Mouse (Mus musculus) neural tube, embryonic 11.5 days (tissue): ENCODE measurements around the gene Cep126. TPM values are rescaled to one million over a fixed set of nuclear protein-coding genes. Genes with fewer than 3 reads are reported as not detected.

Source experiments
- ATAC-seq: fragments of 200-750 bp; cut with Nextera tagmentation; 2 replicates; pipeline ENCODE4 v1.8.0; 2017; ENCODE audit warnings: moderate number of reproducible peaks, mild to moderate bottlenecking, moderate TSS enrichment, moderate library complexity; ENCODE audit not compliant: insufficient read depth, low FRiP score, low TSS enrichment
- DNase-seq: peaks from one replicate; pipeline ENCODE4 v3.0.0-alpha.2; 2015; ENCODE audit warnings: low spot score
- H3K27ac ChIP-seq: fragments of 300-500 bp; sonication (generic); 2 replicates; pipeline ENCODE4 v1.5.1; 2014; ENCODE audit warnings: low read depth, mild to moderate bottlenecking, low read length
- H3K27me3 ChIP-seq: fragments of 300-500 bp; sonication (generic); 2 replicates; pipeline ENCODE4 v1.6.1; 2014; ENCODE audit warnings: mild to moderate bottlenecking, low read length, mixed read lengths; ENCODE audit not compliant: control insufficient read depth, insufficient read depth
- H3K36me3 ChIP-seq: fragments of 300-500 bp; sonication (generic); 2 replicates; pipeline ENCODE4 v1.6.1; 2014; ENCODE audit warnings: mild to moderate bottlenecking, low read length, moderate library complexity, mixed read lengths; ENCODE audit not compliant: control insufficient read depth, insufficient read depth
- H3K4me1 ChIP-seq: fragments of 300-500 bp; sonication (generic); 2 replicates; pipeline ENCODE4 v1.6.1; 2014; ENCODE audit warnings: low read length, mixed read lengths; ENCODE audit not compliant: control insufficient read depth, insufficient read depth
- H3K4me2 ChIP-seq: fragments of 300-500 bp; sonication (generic); 2 replicates; pipeline ENCODE4 v1.6.1; 2014; ENCODE audit warnings: low read depth, mild to moderate bottlenecking, moderate library complexity
- H3K4me3 ChIP-seq: fragments of 300-500 bp; sonication (generic); 2 replicates; pipeline ENCODE4 v1.5.1; 2014; ENCODE audit warnings: low read depth, low read length
- H3K9ac ChIP-seq: fragments of 300-500 bp; sonication (generic); 2 replicates; pipeline ENCODE4 v1.6.1; 2014; ENCODE audit warnings: mild to moderate bottlenecking, low read length
- H3K9me3 ChIP-seq: fragments of 300-500 bp; sonication (generic); 2 replicates; pipeline ENCODE4 v1.6.1; 2016; ENCODE audit warnings: low read length; ENCODE audit not compliant: control insufficient read depth
- WGBS: fragments of 180-500 bp; shearing (Covaris S2); extraction: QIAGEN DNeasy Blood & Tissue Kit; methylation state at CpG from one replicate; pipeline ENCODE4 v1.1.7; 2014; 5-methylcytosine and 5-hydroxymethylcytosine counted together
- polyA plus RNA-seq: library from polyadenylated mRNA; unstranded; fragments of >200 nt; fragmentation: Nextera tagmentation; extraction: Ambion mirVana; gene quantifications from 2 replicates; pipeline ENCODE4 v1.2.1, GENCODE M21; 2014

Gene Cep126
- 4.4 and 4.6 TPM in 2 replicates for polyA plus RNA-seq

DNA sequence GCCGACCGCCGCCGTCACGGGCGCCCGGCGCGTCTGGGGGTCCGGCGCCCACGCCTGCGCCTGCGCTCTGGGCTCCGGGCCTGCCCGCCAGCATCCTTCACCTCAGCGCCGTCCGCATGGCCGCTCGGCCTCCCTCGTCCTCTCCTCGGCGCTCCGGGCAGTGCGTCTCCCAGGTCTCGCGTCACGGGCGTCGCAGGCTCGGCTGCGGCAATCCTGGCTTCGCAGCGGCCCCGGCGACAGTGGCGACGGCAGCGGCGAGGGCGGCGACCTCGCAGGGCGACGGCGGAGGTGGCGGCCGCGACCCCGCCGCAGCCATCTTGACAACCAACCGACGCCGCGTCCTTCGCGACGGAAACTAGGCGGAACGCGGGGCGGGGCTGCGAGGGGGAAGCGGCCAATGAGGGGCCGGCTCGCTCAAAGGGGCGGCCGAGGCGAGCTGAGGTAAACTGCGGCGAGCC is at the start of gene Cep126:
TSS of gene Cep126 (minus strand) at position 178 of the 458 bp plus-strand sequence.
- WGBS, result under 1% methylated on average over 71 of the region's 72 CpGs
- no peaks in the 10 kb centered on the region for H3K36me3 ChIP-seq
- peak; percentile 96 for ATAC-seq

DNA sequence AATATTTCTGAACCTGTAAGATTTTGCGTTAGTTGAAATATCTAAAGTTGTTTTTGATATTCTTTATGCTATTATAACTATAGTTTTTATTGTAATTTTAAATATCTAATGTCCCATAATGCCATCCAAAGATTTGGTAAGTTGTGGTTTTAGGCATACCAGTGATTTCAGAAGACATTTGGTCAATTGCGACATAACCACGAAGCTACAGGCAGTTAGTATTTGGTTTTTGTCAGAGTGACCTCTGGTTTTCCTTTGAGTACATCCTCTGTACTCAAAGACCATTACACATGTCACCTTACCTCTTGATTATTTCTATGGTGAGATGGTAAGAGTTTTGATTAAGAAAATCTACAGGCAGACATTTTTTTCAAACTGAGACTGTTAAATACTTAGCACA is 45.5 kb upstream of the Cep126 start:
- H3K4me3 ChIP-seq, result no peak overlapping the region
- no peak overlapping the region for H3K27ac ChIP-seq
- ATAC-seq, result no peak
- H3K4me2 ChIP-seq, result no peak overlapping the region
- no peaks in the 10 kb centered on the region for H3K9me3 ChIP-seq
- no peak overlapping the region for H3K9ac ChIP-seq
- no peak for DNase-seq
- 88% methylated on average over 3 of the region's 3 CpGs for WGBS
- no peaks in the 10 kb centered on the region for H3K36me3 ChIP-seq
- no peaks in the 10 kb centered on the region for H3K27me3 ChIP-seq
- H3K4me1 ChIP-seq, result no peaks in the 10 kb centered on the region

More for the DNA sequence above, at the start of gene Cep126:
- H3K27ac ChIP-seq, result no peak within 1 kb of the TSS
- H3K4me2 ChIP-seq, result peak within 1 kb of the TSS; percentile 41
- H3K9me3 ChIP-seq, result no peaks in the 10 kb centered on the region
- H3K4me3 ChIP-seq, result peak within 1 kb of the TSS; percentile 76
- peak within 1 kb of the TSS; percentile 69 for H3K9ac ChIP-seq
- no peaks in the 10 kb centered on the region for H3K27me3 ChIP-seq
- peak; percentile 91 for DNase-seq
- H3K4me1 ChIP-seq, result peaks cover 3% of the 10 kb centered on the region; the same call in 1 of the 2 replicates

DNA sequence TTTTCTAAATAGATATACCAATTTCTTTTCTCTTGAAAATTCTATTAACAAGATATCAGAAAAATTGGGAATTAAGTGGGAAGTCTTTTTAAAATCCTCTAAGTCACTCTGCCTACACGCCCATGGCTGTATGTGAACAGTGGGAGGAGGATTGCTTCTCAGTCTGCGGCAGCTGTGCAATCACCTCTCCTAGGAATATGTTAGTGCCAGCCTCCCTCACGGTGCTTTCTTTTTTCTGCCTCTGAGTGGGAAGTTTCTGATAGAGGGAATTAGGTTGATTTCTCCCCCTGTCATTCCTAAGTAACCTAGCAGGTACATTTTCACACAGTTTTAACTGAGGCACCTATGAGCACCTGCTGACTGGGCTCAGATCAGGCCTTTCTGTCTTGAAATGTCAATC is 43.0 kb upstream of the Cep126 start:
- no peaks in the 10 kb centered on the region for H3K36me3 ChIP-seq
- no peak overlapping the region for H3K9ac ChIP-seq
- 86% methylated on average over 3 of the region's 3 CpGs for WGBS
- no peak overlapping the region for H3K4me3 ChIP-seq
- H3K27me3 ChIP-seq, result no peaks in the 10 kb centered on the region
- no peaks in the 10 kb centered on the region for H3K9me3 ChIP-seq
- no peak for DNase-seq
- H3K27ac ChIP-seq, result no peak overlapping the region
- H3K4me1 ChIP-seq, result no peaks in the 10 kb centered on the region
- ATAC-seq, result no peak
- no peak overlapping the region for H3K4me2 ChIP-seq

DNA sequence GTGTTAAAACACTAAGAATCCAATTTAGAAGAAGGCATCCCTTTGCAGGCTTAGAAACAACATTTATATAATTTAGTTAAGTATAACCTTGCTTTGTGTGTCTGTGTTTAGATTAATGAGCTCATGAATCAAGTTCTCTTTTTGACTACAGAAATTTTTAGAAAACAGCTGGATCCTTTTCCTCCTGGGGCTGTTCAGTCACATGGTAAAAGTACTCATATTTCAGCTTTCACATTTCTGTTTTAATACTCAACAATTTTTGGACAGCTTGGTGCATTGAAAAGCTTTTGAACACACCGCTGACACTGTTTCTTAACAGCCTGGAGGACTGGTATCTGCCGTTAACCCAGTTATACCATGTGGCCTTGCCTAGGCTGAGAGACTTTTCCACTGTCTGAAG is 22.9 kb upstream of the Cep126 start:
- WGBS, result 84% methylated on average over 2 of the region's 2 CpGs
- Histone ChIP-seq H3K27me3 (no peaks in the 10 kb centered on the region), H3K9me3 (no peaks in the 10 kb centered on the region), H3K4me1 (no peaks in the 10 kb centered on the region), H3K27ac (no peak overlapping the region), H3K4me3 (no peak overlapping the region), H3K4me2 (no peak overlapping the region), H3K9ac (no peak overlapping the region), H3K36me3 (no peaks in the 10 kb centered on the region)
- ATAC-seq (no peak), DNase-seq (no peak)

DNA sequence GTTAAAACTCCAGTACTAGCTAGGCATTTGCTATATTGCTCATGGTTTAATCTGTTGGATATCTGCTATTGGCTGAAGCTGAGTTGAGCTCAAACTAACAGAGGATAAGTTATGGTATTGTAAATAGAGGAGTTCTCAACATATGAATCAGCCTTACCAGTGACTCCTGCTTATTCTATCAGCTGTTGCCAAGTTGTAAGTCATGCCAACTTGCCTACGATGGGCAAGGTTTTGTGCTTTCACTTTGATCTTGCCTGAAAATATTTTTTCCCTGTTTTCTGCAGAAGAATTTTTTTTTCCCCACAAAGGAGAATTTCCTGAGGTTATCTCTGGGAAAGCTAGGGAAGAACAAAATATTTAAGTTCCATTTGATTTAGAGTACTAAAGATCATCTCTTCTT is 5.4 kb upstream of the Cep126 start:
- WGBS, result 86% methylated on average over 1 of the region's 1 CpGs
- Histone ChIP-seq H3K9me3 (no peaks in the 10 kb centered on the region), H3K4me2 (no peak overlapping the region), H3K27me3 (no peaks in the 10 kb centered on the region), H3K4me1 (no peaks in the 10 kb centered on the region), H3K36me3 (no peaks in the 10 kb centered on the region), H3K9ac (no peak overlapping the region), H3K27ac (no peak overlapping the region), H3K4me3 (no peak overlapping the region)
- no peak for DNase-seq
- no peak for ATAC-seq

DNA sequence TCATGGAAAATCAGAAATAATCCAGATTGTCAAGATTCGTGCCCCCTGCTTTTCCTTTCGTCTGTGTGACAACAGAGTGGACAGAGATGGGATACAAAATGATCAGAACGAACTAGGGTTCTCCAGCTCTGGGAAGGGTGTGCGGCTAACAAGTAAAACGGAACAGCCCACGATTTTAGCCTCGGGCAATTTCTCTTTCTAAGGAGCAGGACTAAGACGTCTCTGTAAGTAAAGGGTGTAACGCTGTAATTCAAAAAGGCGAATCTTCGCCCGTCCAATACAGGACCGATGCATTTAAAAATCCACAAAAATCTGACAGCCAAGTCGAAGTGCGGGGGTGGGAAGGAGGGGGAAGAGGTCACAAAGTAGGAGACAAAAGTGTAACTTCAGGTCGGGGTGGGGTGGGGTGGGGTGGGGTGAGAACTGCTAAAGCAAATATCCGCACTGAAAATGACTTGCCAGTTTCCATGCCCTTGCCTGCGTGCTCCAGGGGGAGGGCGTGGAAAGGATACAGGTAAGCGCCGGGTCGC is 443 bp downstream of the Cep126 start:
- Histone ChIP-seq H3K9ac (peak overlapping the region; percentile 69), H3K27ac (no peak overlapping the region), H3K36me3 (no peaks in the 10 kb centered on the region), H3K4me3 (peak overlapping the region; percentile 76), H3K4me1 (peaks cover 3% of the 10 kb centered on the region; the same call in 1 of the 2 replicates), H3K4me2 (peak overlapping the region; percentile 41), H3K27me3 (no peaks in the 10 kb centered on the region), H3K9me3 (no peaks in the 10 kb centered on the region)
- DNase-seq, result peak; percentile 14
- 4% methylated on average over 18 of the region's 22 CpGs for WGBS
- no peak; the same call in 1 of the 2 replicates for ATAC-seq

DNA sequence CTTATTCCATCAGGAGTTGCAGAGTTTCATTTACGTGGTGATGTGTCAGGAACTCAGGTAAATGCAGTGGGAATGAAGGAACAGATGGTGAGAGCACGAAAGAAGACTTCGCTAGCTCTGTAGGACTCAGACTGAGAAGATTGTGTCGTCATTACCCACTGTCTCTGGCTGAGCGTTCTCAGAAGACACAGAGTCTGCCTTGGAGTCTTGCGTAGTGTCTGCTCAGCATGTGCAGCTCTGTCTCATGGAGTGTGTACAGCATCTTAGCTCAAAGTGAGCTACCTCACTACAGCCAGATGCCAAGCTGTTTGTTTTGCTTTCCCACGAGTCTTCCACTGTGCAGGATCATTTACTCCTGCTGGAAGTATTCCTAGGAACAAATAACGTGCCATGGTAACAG is 10.6 kb downstream of the Cep126 start:
- no peaks in the 10 kb centered on the region for H3K27me3 ChIP-seq
- 82% methylated on average over 8 of the region's 8 CpGs for WGBS
- H3K4me1 ChIP-seq, result no peaks in the 10 kb centered on the region
- H3K27ac ChIP-seq, result no peak overlapping the region
- no peak overlapping the region for H3K4me3 ChIP-seq
- no peaks in the 10 kb centered on the region for H3K36me3 ChIP-seq
- ATAC-seq, result no peak
- no peak overlapping the region for H3K9ac ChIP-seq
- no peaks in the 10 kb centered on the region for H3K9me3 ChIP-seq
- H3K4me2 ChIP-seq, result no peak overlapping the region
- DNase-seq, result no peak

DNA sequence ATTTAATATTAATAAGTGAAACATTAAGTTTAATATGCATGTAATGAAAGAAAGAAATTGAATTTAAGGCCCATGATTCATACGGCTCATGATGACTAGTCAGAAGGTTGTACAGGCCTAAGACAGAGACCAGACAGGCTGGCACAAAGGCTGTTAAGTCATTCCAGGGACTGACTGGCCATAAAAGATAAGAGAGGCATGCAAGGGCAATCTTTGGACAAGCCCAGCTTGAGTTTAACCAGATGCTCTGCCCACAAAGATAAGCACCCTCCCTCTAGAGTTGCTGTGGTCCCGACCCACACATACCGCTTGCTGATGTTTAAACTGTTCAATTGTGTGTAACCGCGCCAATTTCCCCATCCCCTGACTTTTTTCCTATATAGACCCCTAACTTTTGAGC is 19.6 kb downstream of the Cep126 start:
- Histone ChIP-seq H3K4me1 (no peaks in the 10 kb centered on the region), H3K4me3 (no peak overlapping the region), H3K9me3 (no peaks in the 10 kb centered on the region), H3K4me2 (no peak overlapping the region), H3K27me3 (no peaks in the 10 kb centered on the region), H3K27ac (no peak overlapping the region), H3K9ac (no peak overlapping the region), H3K36me3 (0 out of 2 replicates have a peak, but pooled peaks cover 3% of the 10 kb centered on the region)
- 96% methylated on average over 5 of the region's 5 CpGs for WGBS
- no peak for ATAC-seq
- no peak for DNase-seq

DNA sequence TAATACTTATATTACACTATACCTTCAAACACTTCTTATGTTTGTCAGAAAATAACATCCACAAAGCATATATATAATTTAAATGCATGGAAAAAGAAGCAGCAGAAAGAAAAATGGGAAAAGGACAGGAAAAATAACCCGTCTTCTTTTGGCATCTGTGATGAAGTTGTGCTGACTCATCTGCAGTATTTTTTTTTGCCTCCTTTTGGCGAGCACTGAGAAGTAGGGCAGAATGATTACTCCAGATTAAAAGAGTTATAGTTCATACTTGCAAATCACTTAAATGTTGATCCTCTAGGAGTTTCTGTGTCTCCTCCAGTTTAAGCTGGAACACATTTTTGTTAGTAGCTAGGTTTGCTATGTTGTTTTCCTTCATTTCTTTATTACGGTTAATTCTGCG is 31.0 kb downstream of the Cep126 start:
- Histone ChIP-seq H3K27ac (no peak overlapping the region), H3K36me3 (no peaks in the 10 kb centered on the region), H3K9me3 (no peaks in the 10 kb centered on the region), H3K4me3 (no peak overlapping the region), H3K9ac (no peak overlapping the region), H3K4me1 (no peaks in the 10 kb centered on the region), H3K4me2 (no peak overlapping the region), H3K27me3 (no peaks in the 10 kb centered on the region)
- 90% methylated on average over 4 of the region's 4 CpGs for WGBS
- ATAC-seq (no peak), DNase-seq (no peak)
